Mouse (Mus musculus) heart, embryonic 15.5 days (tissue): Measurements from ENCODE around the gene Lrit2. TPM values are rescaled to one million over a fixed set of nuclear protein-coding genes. Genes with fewer than 3 reads are reported as not detected.

Experiments
- ATAC-seq: fragments of 200-750 bp; cut with Nextera tagmentation; replicated peaks from 2 replicates; pipeline ENCODE4 v1.8.0; 2017; ENCODE audit warnings: low read depth, moderate TSS enrichment; ENCODE audit not compliant: insufficient number of reproducible peaks, insufficient read depth, low FRiP score
- H3K27ac ChIP-seq: fragments of 300-500 bp; sonication (generic); 2 replicates; pipeline ENCODE4 v1.5.1; 2015; ENCODE audit warnings: mild to moderate bottlenecking, inconsistent platforms
- H3K27me3 ChIP-seq: fragments of 300-500 bp; sonication (generic); 2 replicates; pipeline ENCODE4 v1.6.1; 2015; ENCODE audit warnings: inconsistent platforms
- H3K36me3 ChIP-seq: fragments of 300-500 bp; sonication (generic); 2 replicates; pipeline ENCODE4 v1.6.1; 2015; ENCODE audit warnings: mild to moderate bottlenecking, inconsistent platforms
- H3K4me1 ChIP-seq: fragments of 300-500 bp; sonication (generic); replicated peaks from 2 replicates; pipeline ENCODE4 v1.6.1; 2015; ENCODE audit warnings: inconsistent platforms
- H3K4me2 ChIP-seq: fragments of 300-500 bp; sonication (generic); 2 replicates; pipeline ENCODE4 v1.6.1; 2015; ENCODE audit warnings: inconsistent platforms, mild to moderate bottlenecking, moderate library complexity
- H3K4me3 ChIP-seq: fragments of 300-500 bp; sonication (generic); 2 replicates; pipeline ENCODE4 v1.5.1; 2015; ENCODE audit warnings: mild to moderate bottlenecking, inconsistent platforms
- H3K9ac ChIP-seq: fragments of 300-500 bp; sonication (generic); 2 replicates; pipeline ENCODE4 v1.6.1; 2015; ENCODE audit warnings: mild to moderate bottlenecking, inconsistent platforms
- H3K9me3 ChIP-seq: fragments of 300-500 bp; sonication (generic); replicated peaks from 2 replicates; pipeline ENCODE4 v1.6.1; 2016; ENCODE audit warnings: inconsistent platforms
- WGBS: fragments of 180-500 bp; shearing (Covaris S2); methylation state at CpG from one replicate; pipeline ENCODE4 v1.1.7; 2015; ENCODE audit warnings: mixed read lengths; 5-methylcytosine and 5-hydroxymethylcytosine counted together
- polyA plus RNA-seq: library from polyadenylated mRNA; unstranded; fragments of >200 nt; fragmentation: Nextera tagmentation; extraction: Ambion mirVana; gene quantifications from 2 replicates; pipeline ENCODE4 v1.2.1, GENCODE M21; 2015

Gene Lrit2
- polyA plus RNA-seq, result not detected in 2 replicates

DNA sequence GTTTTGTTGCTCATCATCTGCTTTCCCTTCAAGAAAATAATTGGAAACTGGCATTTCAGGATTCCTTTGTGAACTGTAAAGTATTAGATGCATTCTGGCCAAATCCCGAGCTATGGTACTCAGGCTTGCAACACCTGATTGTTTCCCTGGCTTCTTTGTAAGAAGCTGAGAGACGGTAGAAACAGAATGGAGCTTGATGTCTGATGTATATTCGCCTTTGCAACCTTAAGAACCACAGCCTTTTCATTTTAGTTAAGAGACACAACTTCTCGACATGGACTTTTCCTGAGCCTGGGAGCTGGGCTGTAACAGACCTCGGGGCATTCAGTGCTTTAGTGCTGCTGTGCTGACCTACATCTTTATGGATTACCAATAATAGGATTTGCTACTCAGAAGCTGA lies at the start of gene Lrit2:
TSS of gene Lrit2 (plus strand) at position 301 of the 400 bp plus-strand sequence.
- 67% methylated on average over 5 of the region's 5 CpGs for WGBS
- ATAC-seq, result no peak
- H3K27me3 ChIP-seq, result no peaks in the 10 kb centered on the region
- H3K4me1 ChIP-seq, result no peaks in the 10 kb centered on the region
- no peaks in the 10 kb centered on the region for H3K36me3 ChIP-seq
- no peak within 1 kb of the TSS for H3K4me2 ChIP-seq
- H3K4me3 ChIP-seq, result no peak within 1 kb of the TSS
- H3K9ac ChIP-seq, result no peak within 1 kb of the TSS
- no peaks in the 10 kb centered on the region for H3K9me3 ChIP-seq
- H3K27ac ChIP-seq, result no peak within 1 kb of the TSS

DNA sequence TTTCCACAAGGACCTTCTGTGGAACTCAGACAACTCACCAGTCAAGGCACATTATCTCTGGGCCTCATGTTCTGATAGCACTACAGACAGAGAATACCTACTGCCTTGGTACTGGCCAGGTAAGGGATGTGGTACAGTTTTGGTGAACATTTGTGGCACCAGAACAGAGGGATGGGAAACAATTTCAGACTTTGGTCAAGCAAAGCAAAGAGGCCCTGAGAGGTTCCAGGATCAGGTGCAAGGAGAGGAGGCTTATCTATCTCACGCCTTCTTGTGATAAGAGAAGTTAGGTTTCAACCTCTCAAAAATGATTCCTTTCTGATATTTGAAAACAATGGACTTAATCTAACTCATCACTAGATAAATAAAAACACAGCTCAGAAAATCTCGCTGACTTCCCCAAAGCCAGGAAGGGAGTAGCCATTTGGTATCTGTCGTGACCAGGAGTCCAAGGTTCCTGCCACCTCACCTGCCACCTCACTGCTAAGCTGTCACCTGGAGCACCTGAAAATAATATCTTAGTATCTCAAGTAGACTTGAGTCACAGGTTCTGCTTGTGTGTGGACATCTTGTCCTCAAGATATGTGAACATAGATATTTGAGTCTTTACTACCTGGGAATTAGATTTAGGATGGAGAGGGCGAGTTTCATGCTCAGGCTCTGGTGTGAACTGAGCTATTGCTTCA lies 40.3 kb upstream of the Lrit2 start:
- Histone ChIP-seq H3K4me1 (peaks cover 2% of the 10 kb centered on the region; the same call in 1 of the 2 replicates), H3K27ac (no peak overlapping the region)
- no peak for ATAC-seq

DNA sequence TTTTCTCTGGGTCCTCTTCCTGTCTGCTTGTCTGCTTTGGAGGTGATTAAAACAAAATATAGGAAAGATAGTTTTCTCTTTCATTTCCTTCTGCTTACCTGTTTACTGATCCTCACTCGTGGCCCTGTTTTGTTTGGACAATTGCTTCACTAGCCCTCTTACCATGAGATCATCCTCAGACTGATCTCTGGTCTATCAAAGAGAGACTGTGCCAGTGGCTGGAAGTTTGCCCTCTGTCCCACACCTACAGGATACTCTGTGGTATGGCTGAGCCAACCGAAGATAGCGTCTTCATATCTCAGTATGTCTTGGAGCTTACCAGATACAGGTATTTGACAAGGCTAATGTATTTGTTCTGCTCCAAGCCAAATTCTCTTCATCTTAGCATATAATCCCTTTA lies 39.8 kb upstream of the Lrit2 start:
- H3K4me1 ChIP-seq, result peaks cover 7% of the 10 kb centered on the region
- H3K4me3 ChIP-seq, result no peak overlapping the region
- no peaks in the 10 kb centered on the region for H3K9me3 ChIP-seq
- no peak overlapping the region for H3K9ac ChIP-seq
- H3K36me3 ChIP-seq, result no peaks in the 10 kb centered on the region
- H3K27ac ChIP-seq, result no peak overlapping the region
- no peak overlapping the region for H3K4me2 ChIP-seq
- ATAC-seq, result no peak
- WGBS, result 81% methylated on average over 3 of the region's 3 CpGs
- H3K27me3 ChIP-seq, result no peaks in the 10 kb centered on the region

More for the DNA sequence above, 40.3 kb upstream of the Lrit2 start:
- Histone ChIP-seq H3K36me3 (no peaks in the 10 kb centered on the region), H3K4me3 (no peak overlapping the region), H3K27me3 (no peaks in the 10 kb centered on the region), H3K4me2 (no peak overlapping the region), H3K9me3 (no peaks in the 10 kb centered on the region), H3K9ac (no peak overlapping the region)
- 67% methylated on average over 4 of the region's 4 CpGs for WGBS

DNA sequence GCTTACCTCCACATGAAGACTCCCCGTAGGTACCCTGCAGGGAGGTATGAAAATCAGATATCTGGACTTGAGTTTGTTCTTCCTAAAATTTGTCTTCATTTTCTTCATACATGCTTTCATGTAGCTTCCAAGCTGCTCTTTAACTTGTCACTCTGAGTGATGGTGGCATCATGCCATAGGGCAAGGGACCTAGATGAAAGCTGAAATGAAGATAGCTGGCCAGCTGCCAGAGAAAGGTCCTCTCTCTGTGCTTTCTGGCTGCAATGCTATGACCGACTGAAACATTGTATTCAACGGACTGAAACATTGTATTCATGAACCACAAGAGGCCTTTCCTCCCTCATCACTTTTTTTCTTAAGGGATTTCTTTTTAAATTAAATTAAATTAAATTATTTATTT lies 39.2 kb upstream of the Lrit2 start:
- no peak for ATAC-seq
- no peak overlapping the region for H3K27ac ChIP-seq
- no peak overlapping the region for H3K9ac ChIP-seq
- H3K4me3 ChIP-seq, result no peak overlapping the region
- WGBS, result 73% methylated on average over 3 of the region's 3 CpGs
- H3K36me3 ChIP-seq, result no peaks in the 10 kb centered on the region
- no peak overlapping the region for H3K4me2 ChIP-seq
- H3K27me3 ChIP-seq, result no peaks in the 10 kb centered on the region
- H3K9me3 ChIP-seq, result no peaks in the 10 kb centered on the region
- peaks cover 7% of the 10 kb centered on the region for H3K4me1 ChIP-seq

DNA sequence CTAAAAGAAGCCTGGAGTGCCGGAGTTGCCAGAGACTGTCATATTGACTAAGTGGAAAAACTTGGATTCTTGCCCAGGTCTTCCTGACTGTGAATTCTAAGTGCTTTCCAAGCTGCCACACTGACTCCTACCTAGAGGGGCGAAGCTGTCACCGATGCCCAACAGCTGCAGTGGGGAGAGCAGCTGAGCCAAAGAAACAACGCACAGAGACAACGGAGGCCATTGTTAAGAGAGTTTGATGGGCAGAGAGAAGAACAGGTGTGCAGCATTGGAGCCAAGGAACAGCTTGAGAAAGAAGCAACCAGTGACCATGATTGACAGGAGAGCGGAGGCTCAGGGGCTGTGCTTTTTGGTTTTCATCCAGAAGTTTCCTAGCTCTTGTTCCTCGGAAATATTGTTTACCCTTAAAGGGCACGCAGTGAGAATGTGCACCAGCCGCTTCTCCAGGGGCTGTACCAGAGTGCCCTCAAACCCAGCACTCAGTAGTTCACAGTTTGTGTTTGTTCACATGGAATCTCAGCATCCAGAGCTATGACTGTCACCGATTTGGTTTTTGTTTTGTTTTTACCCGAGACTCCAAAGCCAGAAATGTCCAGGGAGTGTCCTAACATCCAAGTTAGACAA lies 35.1 kb upstream of the Lrit2 start:
- Histone ChIP-seq H3K27ac (no peak overlapping the region), H3K36me3 (no peaks in the 10 kb centered on the region), H3K9me3 (no peaks in the 10 kb centered on the region), H3K4me3 (no peak overlapping the region), H3K4me2 (no peak overlapping the region), H3K4me1 (peaks cover 7% of the 10 kb centered on the region), H3K27me3 (no peaks in the 10 kb centered on the region; the same call in 1 of the 2 replicates), H3K9ac (no peak overlapping the region)
- no peak for ATAC-seq
- WGBS, result 57% methylated on average over 11 of the region's 11 CpGs

DNA sequence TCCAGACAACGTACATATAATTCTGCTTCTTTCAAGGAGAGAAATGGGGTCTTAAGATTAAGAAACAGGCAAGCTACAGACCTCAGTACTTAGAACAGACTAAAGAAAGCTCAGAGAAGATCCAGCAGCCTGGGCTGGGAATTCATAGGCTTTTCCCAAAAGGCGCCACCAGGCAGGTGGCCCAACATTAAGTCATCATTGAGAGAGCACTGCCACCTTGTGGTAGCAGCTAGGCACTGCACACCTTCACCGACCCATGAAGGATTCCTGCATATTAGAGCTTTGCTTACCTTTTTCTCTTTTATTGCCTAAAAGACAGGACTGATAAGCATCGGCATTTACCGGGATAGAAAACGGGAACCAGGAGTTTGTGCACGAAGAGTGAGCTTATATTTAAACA lies 34.5 kb upstream of the Lrit2 start:
- no peak overlapping the region for H3K9ac ChIP-seq
- no peaks in the 10 kb centered on the region for H3K9me3 ChIP-seq
- no peak overlapping the region for H3K27ac ChIP-seq
- no peaks in the 10 kb centered on the region for H3K36me3 ChIP-seq
- H3K4me3 ChIP-seq, result no peak overlapping the region
- H3K4me1 ChIP-seq, result peaks cover 7% of the 10 kb centered on the region
- ATAC-seq, result no peak
- no peak overlapping the region for H3K4me2 ChIP-seq
- WGBS, result 13% methylated on average over 7 of the region's 7 CpGs
- no peaks in the 10 kb centered on the region; the same call in 1 of the 2 replicates for H3K27me3 ChIP-seq

DNA sequence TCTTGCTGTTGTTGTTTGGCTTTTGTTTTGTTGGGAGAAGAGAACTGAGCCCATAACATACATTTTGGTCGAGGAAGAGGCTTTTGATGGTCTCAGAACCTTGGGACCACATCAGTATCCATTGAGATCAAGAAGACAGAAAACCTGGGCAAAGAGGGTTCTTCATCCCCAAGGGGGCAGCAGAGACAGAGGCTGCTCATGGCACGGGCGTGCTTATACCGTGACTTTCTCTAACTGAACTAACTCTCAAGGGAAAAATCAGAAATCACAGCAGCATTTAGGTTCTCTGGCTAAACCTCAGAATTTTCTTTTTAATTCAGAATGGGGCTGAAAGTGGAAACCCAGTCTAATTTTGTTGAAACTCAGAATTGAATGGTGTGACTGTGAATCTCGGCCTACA lies 33.3 kb upstream of the Lrit2 start:
- no peak for ATAC-seq
- H3K27me3 ChIP-seq, result no peaks in the 10 kb centered on the region; the same call in 1 of the 2 replicates
- H3K4me1 ChIP-seq, result peaks cover 7% of the 10 kb centered on the region
- no peak overlapping the region for H3K4me3 ChIP-seq
- H3K4me2 ChIP-seq, result no peak overlapping the region
- H3K9me3 ChIP-seq, result no peaks in the 10 kb centered on the region
- 42% methylated on average over 5 of the region's 5 CpGs for WGBS
- no peak overlapping the region for H3K9ac ChIP-seq
- H3K27ac ChIP-seq, result no peak overlapping the region
- no peaks in the 10 kb centered on the region for H3K36me3 ChIP-seq

DNA sequence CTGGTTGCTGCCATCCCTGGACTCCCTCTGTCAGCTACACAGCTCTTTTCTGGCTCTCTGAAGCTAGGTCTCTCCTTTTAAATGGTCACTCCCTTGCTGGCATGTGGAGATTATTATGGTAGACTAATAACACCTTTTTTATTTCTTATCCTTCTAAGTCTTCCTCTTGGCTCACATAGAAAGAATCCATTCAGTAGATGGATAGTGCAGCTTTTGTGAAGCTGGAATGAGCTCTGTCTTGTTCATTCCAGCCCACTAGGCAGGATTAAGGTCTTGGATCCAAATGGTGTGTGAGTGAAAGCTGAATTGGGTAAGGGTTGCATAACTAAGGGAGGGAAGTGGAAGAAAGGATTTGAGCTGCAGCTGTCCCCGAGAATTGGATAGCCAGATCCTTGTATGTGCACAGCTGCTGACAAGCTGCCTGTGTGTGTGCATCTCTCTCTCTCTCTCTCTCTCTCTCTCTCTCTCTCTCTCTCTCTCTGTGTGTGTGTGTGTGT lies 18.8 kb upstream of the Lrit2 start, which contains the start of gene Rgr:
TSS of gene Rgr (minus strand) at position 51 of the 497 bp plus-strand sequence.
- Histone ChIP-seq H3K27me3 (no peaks in the 10 kb centered on the region), H3K27ac (no peak within 1 kb of the TSS), H3K36me3 (no peaks in the 10 kb centered on the region), H3K9ac (no peak within 1 kb of the TSS), H3K9me3 (no peaks in the 10 kb centered on the region), H3K4me2 (no peak within 1 kb of the TSS), H3K4me3 (no peak within 1 kb of the TSS), H3K4me1 (no peaks in the 10 kb centered on the region)
- ATAC-seq, result no peak
- 67% methylated on average over 1 of the region's 1 CpGs for WGBS

DNA sequence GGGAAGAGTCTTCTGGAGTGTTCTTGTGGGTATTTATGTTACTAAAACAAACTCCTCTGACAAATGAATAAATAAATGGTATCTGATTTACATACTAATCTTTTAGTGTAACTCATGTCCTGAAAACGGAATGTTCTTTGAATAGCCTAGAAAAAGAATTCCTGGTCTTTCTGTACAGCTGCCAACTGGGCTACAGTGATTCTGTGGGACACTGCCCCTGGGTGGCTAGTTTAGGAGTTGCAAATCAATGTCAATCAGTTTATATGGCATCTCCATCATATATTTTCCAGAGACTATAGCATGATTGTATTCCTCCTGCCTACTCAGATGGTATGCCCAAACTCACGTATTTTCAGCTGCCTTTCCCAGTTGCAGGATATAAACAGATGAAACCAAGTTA lies 2.9 kb upstream of the Lrit2 start:
- no peaks in the 10 kb centered on the region for H3K27me3 ChIP-seq
- no peak for ATAC-seq
- H3K36me3 ChIP-seq, result no peaks in the 10 kb centered on the region
- H3K4me3 ChIP-seq, result no peak overlapping the region
- no peak overlapping the region for H3K4me2 ChIP-seq
- WGBS, result 42% methylated on average over 2 of the region's 2 CpGs
- no peak overlapping the region for H3K9ac ChIP-seq
- H3K27ac ChIP-seq, result no peak overlapping the region
- no peaks in the 10 kb centered on the region for H3K4me1 ChIP-seq
- H3K9me3 ChIP-seq, result no peaks in the 10 kb centered on the region

DNA sequence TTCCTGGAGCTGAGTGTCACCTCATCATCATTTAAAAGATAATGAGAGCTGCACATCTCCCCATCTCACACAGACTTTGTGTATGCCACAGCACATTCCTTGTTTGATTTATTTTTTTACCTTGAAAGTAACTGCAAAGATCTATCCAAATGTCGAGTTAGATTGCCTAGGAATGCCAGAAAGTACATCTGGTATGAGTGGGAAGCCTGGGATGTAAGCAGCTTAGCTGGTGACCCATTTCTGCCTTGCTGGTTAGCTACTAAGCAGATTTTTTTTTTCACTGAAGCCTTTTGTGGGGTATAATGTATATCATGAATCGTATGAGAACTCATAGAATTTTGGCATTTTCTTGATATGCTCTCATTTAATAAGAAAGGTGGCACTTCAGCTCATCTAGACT lies 1.1 kb upstream of the Lrit2 start:
- no peak overlapping the region for H3K4me3 ChIP-seq
- no peak overlapping the region for H3K9ac ChIP-seq
- H3K9me3 ChIP-seq, result no peaks in the 10 kb centered on the region
- no peaks in the 10 kb centered on the region for H3K4me1 ChIP-seq
- H3K27me3 ChIP-seq, result no peaks in the 10 kb centered on the region
- no peak overlapping the region for H3K4me2 ChIP-seq
- WGBS, result 33% methylated on average over 2 of the region's 2 CpGs
- H3K36me3 ChIP-seq, result no peaks in the 10 kb centered on the region
- no peak for ATAC-seq
- H3K27ac ChIP-seq, result no peak overlapping the region

DNA sequence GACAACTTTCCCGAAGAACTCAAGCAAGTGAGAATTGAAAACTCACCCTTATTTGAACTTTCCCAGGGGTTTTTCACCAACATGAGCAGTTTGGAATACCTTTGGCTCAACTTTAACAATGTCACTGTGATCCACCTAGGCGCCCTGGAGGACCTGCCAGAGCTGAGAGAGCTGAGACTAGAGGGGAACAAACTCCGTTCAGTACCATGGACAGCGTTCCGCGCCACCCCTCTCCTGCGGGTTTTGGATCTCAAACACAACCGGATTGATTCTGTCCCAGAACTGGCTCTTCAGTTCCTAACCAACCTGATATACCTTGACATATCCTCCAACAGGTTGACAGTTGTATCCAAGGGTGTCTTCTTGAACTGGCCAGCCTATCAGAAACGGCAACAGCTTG lies 787 bp downstream of the Lrit2 start:
- H3K4me1 ChIP-seq, result no peaks in the 10 kb centered on the region
- no peaks in the 10 kb centered on the region for H3K36me3 ChIP-seq
- no peaks in the 10 kb centered on the region for H3K9me3 ChIP-seq
- H3K27ac ChIP-seq, result no peak overlapping the region
- no peak for ATAC-seq
- no peaks in the 10 kb centered on the region for H3K27me3 ChIP-seq
- no peak overlapping the region for H3K4me2 ChIP-seq
- WGBS, result 17% methylated on average over 9 of the region's 9 CpGs
- no peak overlapping the region for H3K4me3 ChIP-seq
- H3K9ac ChIP-seq, result no peak overlapping the region

DNA sequence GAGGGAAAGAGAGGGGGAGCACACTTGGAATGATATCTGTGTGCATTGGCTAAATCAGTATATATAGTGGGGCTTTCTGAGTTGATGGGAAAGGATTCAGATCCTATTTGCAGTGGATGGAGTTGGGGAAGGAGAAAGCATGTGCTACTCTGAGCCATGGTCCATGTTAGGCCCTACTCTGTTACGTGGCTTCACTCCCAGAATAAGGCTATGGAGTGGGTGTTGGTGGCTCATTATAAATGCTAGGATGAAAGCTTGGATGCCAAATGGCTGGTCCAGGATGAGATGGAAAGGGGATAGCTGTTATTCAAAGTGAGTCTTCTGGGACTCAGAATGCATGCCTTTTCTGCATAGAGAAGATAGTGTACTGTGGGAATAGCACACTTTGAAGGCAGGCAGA lies 13.0 kb downstream of the Lrit2 start:
- no peak for ATAC-seq
- no peaks in the 10 kb centered on the region for H3K4me1 ChIP-seq
- H3K4me3 ChIP-seq, result no peak overlapping the region
- no peak overlapping the region for H3K9ac ChIP-seq
- no peaks in the 10 kb centered on the region for H3K36me3 ChIP-seq
- H3K27ac ChIP-seq, result no peak overlapping the region
- WGBS, result 76% methylated on average over 1 of the region's 1 CpGs
- no peaks in the 10 kb centered on the region for H3K27me3 ChIP-seq
- no peaks in the 10 kb centered on the region for H3K9me3 ChIP-seq
- H3K4me2 ChIP-seq, result no peak overlapping the region
